Mouse (Mus musculus): ENCODE results near the gene Zcchc14. TPM values are rescaled to one million over a fixed set of nuclear protein-coding genes. Genes with fewer than 3 reads are reported as not detected.
A peak's percentile ranks its signal among the peaks of the same experiment; 100 is the strongest.
"Not testable (repeated sequence)": the region's sequence is repeated elsewhere in the genome, so short reads cannot be mapped to it uniquely, and the experiment has no call there.

Zcchc14 gene
- polyA plus RNA-seq, 1 experiment from 2014 or later = 12.6 TPM

DNA sequence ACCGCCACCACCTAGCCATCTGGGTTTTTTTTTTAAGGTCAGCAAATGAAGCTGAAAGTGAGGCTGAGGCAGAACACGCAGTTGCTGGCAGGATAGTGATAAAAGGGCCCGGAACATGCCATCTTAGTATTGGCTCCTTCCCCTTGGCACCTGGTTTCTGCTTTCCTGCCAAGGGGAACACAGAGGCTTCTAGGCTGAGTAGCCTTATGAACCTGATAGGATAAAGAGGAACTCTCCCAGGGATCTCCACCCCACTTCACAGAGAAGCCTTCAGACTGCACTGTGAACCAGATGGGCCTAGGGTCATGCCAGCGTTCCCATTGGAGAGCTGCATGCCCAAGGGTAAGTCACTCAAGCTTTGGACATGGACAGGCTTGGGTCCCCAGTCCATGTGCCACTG is 28.2 kb upstream of the Zcchc14 start:
- H3K9ac ChIP-seq = no peak overlapping the region
- H3K4me2 ChIP-seq = no peak overlapping the region
- H3K27me3 ChIP-seq (replicated peaks) = no peaks in the 10 kb centered on the region
- H3K4me3 ChIP-seq (replicated peaks) = no peak overlapping the region
- no peaks in the 10 kb centered on the region for H3K9me3 ChIP-seq
- H3K27ac ChIP-seq = no peak overlapping the region
- no peaks in the 10 kb centered on the region for H3K4me1 ChIP-seq
- no peak for ATAC-seq (ENCODE audit: insufficient read depth, low FRiP score, low read depth)
- WGBS = 77% methylated on average over 4 of the region's 4 CpGs
- no peaks in the 10 kb centered on the region for H3K36me3 ChIP-seq

DNA sequence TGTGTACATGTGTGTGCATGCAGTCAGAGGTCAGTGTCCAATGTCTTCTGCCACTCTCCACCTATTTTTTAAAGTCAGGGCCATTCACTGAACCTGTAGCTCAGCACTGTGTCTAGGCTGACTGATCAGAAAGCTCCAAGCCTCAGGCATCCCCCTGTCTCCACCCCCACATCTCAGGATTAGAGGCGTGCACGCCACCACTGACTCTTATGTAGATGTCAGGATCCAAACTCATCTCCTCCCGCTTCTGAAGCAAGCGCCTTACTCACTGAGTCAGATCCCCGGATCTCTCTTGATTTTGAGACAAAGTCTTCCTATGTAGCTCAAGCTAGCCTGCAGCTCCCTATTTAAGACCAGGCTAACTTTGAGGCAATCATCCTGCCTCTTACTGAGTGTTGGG is 26.0 kb upstream of the Zcchc14 start:
- 60% methylated on average over 5 of the region's 5 CpGs for WGBS
- H3K9me3 ChIP-seq = no peaks in the 10 kb centered on the region
- no peak overlapping the region for H3K9ac ChIP-seq
- ATAC-seq (ENCODE audit: insufficient read depth, low FRiP score, low read depth) = no peak
- 0 out of 2 replicates have a peak, but pooled peaks cover 2% of the 10 kb centered on the region for H3K4me1 ChIP-seq
- no peaks in the 10 kb centered on the region for H3K27me3 ChIP-seq (replicated peaks)
- H3K36me3 ChIP-seq = no peaks in the 10 kb centered on the region
- no peak overlapping the region for H3K4me3 ChIP-seq (replicated peaks)
- no peak overlapping the region for H3K27ac ChIP-seq
- H3K4me2 ChIP-seq = no peak overlapping the region

GRCm38 (mm10) chr8:121675701-121676100 is 23.0 kb upstream of the Zcchc14 start:
- Histone ChIP-seq H3K9ac (no peak overlapping the region), H3K4me2 (no peak overlapping the region), H3K36me3 (no peaks in the 10 kb centered on the region), H3K4me3 (replicated peaks) (no peak overlapping the region), H3K9me3 (no peaks in the 10 kb centered on the region), H3K27ac (no peak overlapping the region), H3K4me1 (0 out of 2 replicates have a peak, but pooled peaks cover 2% of the 10 kb centered on the region), H3K27me3 (replicated peaks) (no peaks in the 10 kb centered on the region)
- ATAC-seq (ENCODE audit: insufficient read depth, low FRiP score, low read depth) = no peak
- WGBS = 45% methylated on average over 20 of the region's 20 CpGs

DNA sequence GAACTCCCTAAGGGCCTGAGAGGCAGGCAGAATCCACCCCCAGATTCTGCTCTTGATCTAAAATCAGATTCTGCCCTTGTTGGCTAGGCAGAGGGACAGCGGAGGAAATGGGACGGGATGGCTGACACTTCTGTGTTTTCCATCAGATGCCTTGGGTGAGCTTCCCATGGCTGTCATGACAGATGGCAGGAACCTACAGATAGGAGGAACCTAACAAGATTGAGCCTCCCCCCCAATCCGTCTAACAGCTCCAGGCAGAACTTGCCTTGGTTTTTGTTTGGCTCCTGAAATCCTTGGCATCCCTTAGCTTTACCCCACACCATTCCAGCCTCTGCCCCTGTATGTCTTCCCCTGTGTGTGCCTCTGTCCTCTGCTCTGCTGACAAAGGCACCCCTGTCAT is 22.5 kb upstream of the Zcchc14 start:
- H3K9ac ChIP-seq = no peak overlapping the region
- no peaks in the 10 kb centered on the region for H3K36me3 ChIP-seq
- no peak overlapping the region for H3K27ac ChIP-seq
- no peak overlapping the region for H3K4me3 ChIP-seq (replicated peaks)
- 0 out of 2 replicates have a peak, but pooled peaks cover 2% of the 10 kb centered on the region for H3K4me1 ChIP-seq
- no peak overlapping the region for H3K4me2 ChIP-seq
- no peak for ATAC-seq (ENCODE audit: insufficient read depth, low FRiP score, low read depth)
- H3K27me3 ChIP-seq (replicated peaks) = no peaks in the 10 kb centered on the region
- WGBS = 72% methylated on average over 3 of the region's 3 CpGs
- H3K9me3 ChIP-seq = no peaks in the 10 kb centered on the region

DNA sequence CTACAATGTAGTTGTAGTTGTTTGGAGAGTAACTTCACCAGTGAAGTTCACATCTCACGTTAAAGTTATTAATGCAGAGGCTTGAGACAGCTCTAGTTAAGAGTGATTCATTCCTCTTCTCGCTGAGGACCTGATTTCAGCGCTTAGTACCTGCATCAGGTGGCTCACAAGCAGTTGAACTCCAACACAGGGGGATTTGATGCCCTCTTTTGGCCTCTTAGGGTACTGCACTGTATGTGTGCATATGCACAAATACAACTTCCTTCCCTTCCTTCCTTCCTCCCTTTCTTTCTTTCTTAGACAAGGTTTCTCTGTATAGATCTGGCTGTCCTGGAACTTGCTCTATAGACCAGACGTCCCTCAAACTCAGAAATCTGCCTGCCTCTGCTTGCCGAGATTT is 21.8 kb upstream of the Zcchc14 start:
- H3K4me3 ChIP-seq (replicated peaks) = no peak overlapping the region
- H3K4me2 ChIP-seq = no peak overlapping the region
- 0 out of 2 replicates have a peak, but pooled peaks cover 2% of the 10 kb centered on the region for H3K4me1 ChIP-seq
- H3K9ac ChIP-seq = no peak overlapping the region
- no peak overlapping the region for H3K27ac ChIP-seq
- no peaks in the 10 kb centered on the region for H3K36me3 ChIP-seq
- no peak for ATAC-seq (ENCODE audit: insufficient read depth, low FRiP score, low read depth)
- H3K9me3 ChIP-seq = no peaks in the 10 kb centered on the region
- 61% methylated on average over 5 of the region's 5 CpGs for WGBS
- no peaks in the 10 kb centered on the region for H3K27me3 ChIP-seq (replicated peaks)

GRCm38 (mm10) chr8:121673917-121674316 is 21.2 kb upstream of the Zcchc14 start:
- 0 out of 2 replicates have a peak, but pooled peaks have one; percentile 47 for ATAC-seq (ENCODE audit: insufficient read depth, low FRiP score, low read depth)
- H3K4me3 ChIP-seq (replicated peaks) = no peak overlapping the region
- no peaks in the 10 kb centered on the region for H3K9me3 ChIP-seq
- H3K9ac ChIP-seq = no peak overlapping the region
- WGBS = 67% methylated on average over 5 of the region's 5 CpGs
- peaks cover 8% of the 10 kb centered on the region; the same call in 1 of the 2 replicates for H3K4me1 ChIP-seq
- H3K27ac ChIP-seq = no peak overlapping the region
- no peaks in the 10 kb centered on the region for H3K36me3 ChIP-seq
- no peak overlapping the region for H3K4me2 ChIP-seq
- no peaks in the 10 kb centered on the region for H3K27me3 ChIP-seq (replicated peaks)

DNA sequence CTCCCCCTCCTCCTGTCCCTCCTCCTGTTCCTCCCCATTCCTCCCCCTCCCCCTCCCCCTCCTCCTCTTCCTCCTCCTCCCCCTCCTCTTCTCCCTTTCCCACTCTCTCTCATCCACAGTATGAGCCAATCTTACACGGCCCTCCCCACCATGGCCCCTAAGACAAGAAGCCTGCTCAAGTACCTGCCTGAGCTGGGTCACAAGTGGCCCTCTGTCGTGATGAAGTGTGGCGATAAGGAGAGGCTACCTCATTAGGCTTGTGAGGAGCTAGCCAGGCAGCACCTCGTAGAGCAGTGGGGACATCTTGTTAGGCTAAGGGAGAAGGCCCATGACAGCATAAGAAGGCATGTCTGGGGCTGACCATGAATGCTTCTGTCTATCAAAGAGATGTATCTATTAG is 20.5 kb upstream of the Zcchc14 start:
- ATAC-seq (ENCODE audit: insufficient read depth, low FRiP score, low read depth) = no peak
- Histone ChIP-seq H3K4me3 (replicated peaks) (no peak overlapping the region), H3K9ac (no peak overlapping the region), H3K27ac (no peak overlapping the region), H3K36me3 (no peaks in the 10 kb centered on the region), H3K9me3 (no peaks in the 10 kb centered on the region), H3K27me3 (replicated peaks) (no peaks in the 10 kb centered on the region), H3K4me2 (no peak overlapping the region), H3K4me1 (peaks cover 16% of the 10 kb centered on the region; the same call in 1 of the 2 replicates)
- WGBS = 51% methylated on average over 4 of the region's 4 CpGs

GRCm38 (mm10) chr8:121669208-121669607 is 16.5 kb upstream of the Zcchc14 start:
- no peak overlapping the region for H3K4me2 ChIP-seq
- 22% methylated on average over 8 of the region's 8 CpGs for WGBS
- no peaks in the 10 kb centered on the region for H3K36me3 ChIP-seq
- no peak overlapping the region for H3K9ac ChIP-seq
- H3K4me1 ChIP-seq = peaks cover 28% of the 10 kb centered on the region
- no peak overlapping the region for H3K4me3 ChIP-seq (replicated peaks)
- no peaks in the 10 kb centered on the region for H3K27me3 ChIP-seq (replicated peaks)
- no peaks in the 10 kb centered on the region for H3K9me3 ChIP-seq
- ATAC-seq (ENCODE audit: insufficient read depth, low FRiP score, low read depth) = no peak
- no peak overlapping the region for H3K27ac ChIP-seq

GRCm38 (mm10) chr8:121668553-121668952 is 15.9 kb upstream of the Zcchc14 start:
- no peaks in the 10 kb centered on the region for H3K36me3 ChIP-seq
- peak overlapping the region; percentile 44; the same call in 1 of the 2 replicates for H3K27ac ChIP-seq
- no peak overlapping the region for H3K4me2 ChIP-seq
- H3K9me3 ChIP-seq = no peaks in the 10 kb centered on the region
- ATAC-seq (ENCODE audit: insufficient read depth, low FRiP score, low read depth) = no peak
- H3K27me3 ChIP-seq (replicated peaks) = no peaks in the 10 kb centered on the region
- no peak overlapping the region for H3K4me3 ChIP-seq (replicated peaks)
- 46% methylated on average over 6 of the region's 6 CpGs for WGBS
- peaks cover 30% of the 10 kb centered on the region for H3K4me1 ChIP-seq
- H3K9ac ChIP-seq = no peak overlapping the region

GRCm38 (mm10) chr8:121667936-121668500 is 15.3 kb upstream of the Zcchc14 start:
- peaks cover 30% of the 10 kb centered on the region for H3K4me1 ChIP-seq
- not testable (repeated sequence) for H3K4me2 ChIP-seq; H3K36me3 ChIP-seq; H3K27me3 ChIP-seq (replicated peaks); ATAC-seq (ENCODE audit: insufficient read depth, low FRiP score, low read depth); H3K4me3 ChIP-seq (replicated peaks); H3K9ac ChIP-seq; H3K9me3 ChIP-seq
- peak overlapping the region; percentile 44; the same call in 1 of the 2 replicates for H3K27ac ChIP-seq
- WGBS = 62% methylated on average over 9 of the region's 9 CpGs

- Histone ChIP-seq H3K4me2 (peak overlapping the region; percentile 55), H3K4me3 (replicated peaks) (peak overlapping the region; percentile 22), H3K27me3 (replicated peaks) (no peaks in the 10 kb centered on the region), H3K4me1 (peaks cover 30% of the 10 kb centered on the region), H3K27ac (peak overlapping the region; percentile 88), H3K9ac (no peak overlapping the region), H3K9me3 (no peaks in the 10 kb centered on the region), H3K36me3 (no peaks in the 10 kb centered on the region)
- peak; percentile 77 for ATAC-seq (ENCODE audit: insufficient read depth, low FRiP score, low read depth)
- WGBS = 3% methylated on average over 16 of the region's 16 CpGs
Measured at GRCm38 (mm10) chr8:121665329-121665728, 12.6 kb upstream of the Zcchc14 start.

DNA sequence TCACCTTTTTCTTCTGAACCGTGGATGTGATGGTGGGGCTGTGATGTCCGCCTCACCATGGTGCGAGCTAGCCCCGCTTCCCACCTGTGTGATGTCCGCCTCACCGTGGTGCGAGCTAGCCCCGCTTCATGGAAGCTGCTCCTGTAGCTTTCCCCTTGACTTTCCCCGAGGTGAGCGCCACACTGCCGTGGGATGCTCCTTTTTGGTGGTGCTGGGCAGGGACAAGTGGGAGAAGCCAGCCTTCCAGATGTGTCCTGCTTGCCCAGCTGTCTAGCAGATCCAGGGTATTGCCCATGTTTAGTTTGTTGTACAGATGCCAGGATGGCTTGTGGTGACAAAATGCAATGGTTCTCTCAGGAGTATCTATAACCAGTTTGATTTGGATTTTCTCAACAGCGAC is 10.4 kb upstream of the Zcchc14 start:
- Histone ChIP-seq H3K27me3 (replicated peaks) (no peaks in the 10 kb centered on the region), H3K4me2 (no peak overlapping the region), H3K27ac (no peak overlapping the region), H3K9ac (no peak overlapping the region), H3K36me3 (no peaks in the 10 kb centered on the region), H3K4me3 (replicated peaks) (no peak overlapping the region), H3K4me1 (peaks cover 16% of the 10 kb centered on the region), H3K9me3 (no peaks in the 10 kb centered on the region)
- 95% methylated on average over 12 of the region's 12 CpGs for WGBS
- ATAC-seq (ENCODE audit: insufficient read depth, low FRiP score, low read depth) = no peak
